Mouse (Mus musculus) liver, adult 2 months (tissue): ENCODE measurements around the gene Zfp771. TPM values are rescaled to one million over a fixed set of nuclear protein-coding genes. Genes with fewer than 3 reads are reported as not detected.

ENCODE experiments used
- DNase-seq: peaks from one replicate; pipeline ENCODE4 v3.0.0-alpha.2; 2011; ENCODE audit warnings: low read depth, low spot score; ENCODE audit errors: extremely low read depth
- H3K27ac ChIP-seq: fragments of 200-500 bp; replicated peaks from 2 replicates; pipeline ENCODE4 v1.5.1; 2012; ENCODE audit warnings: low read depth, mild to moderate bottlenecking, control low read depth, inconsistent platforms, low read length; ENCODE audit not compliant: insufficient read depth
- H3K27me3 ChIP-seq: fragments of 200-500 bp; 2 replicates; pipeline ENCODE4 v1.6.1; 2012; ENCODE audit warnings: mild to moderate bottlenecking, moderate library complexity, low read length, inconsistent platforms; ENCODE audit not compliant: control insufficient read depth, insufficient read depth
- H3K36me3 ChIP-seq: fragments of 200-500 bp; 2 replicates; pipeline ENCODE4 v1.6.1; 2012; ENCODE audit warnings: low read length, inconsistent platforms; ENCODE audit not compliant: control insufficient read depth, insufficient read depth
- H3K4me1 ChIP-seq: fragments of 200-500 bp; 2 replicates; pipeline ENCODE4 v1.6.1; 2011; ENCODE audit warnings: low read length; ENCODE audit not compliant: control insufficient read depth, insufficient read depth
- H3K4me3 ChIP-seq: fragments of 200-500 bp; 2 replicates; pipeline ENCODE4 v1.5.1; 2011; ENCODE audit warnings: low read depth, mild to moderate bottlenecking, control low read depth, low read length, moderate library complexity; ENCODE audit not compliant: insufficient read depth
- H3K79me2 ChIP-seq: fragments of 200-500 bp; 2 replicates; pipeline ENCODE4 v1.6.1; 2012; ENCODE audit warnings: inconsistent platforms, mild to moderate bottlenecking, low read length, moderate library complexity; ENCODE audit not compliant: control insufficient read depth, insufficient read depth
- H3K9ac ChIP-seq: fragments of 200-500 bp; 2 replicates; pipeline ENCODE4 v1.6.1; 2012; ENCODE audit warnings: low read depth, mild to moderate bottlenecking, control low read depth, inconsistent platforms, low read length
- CTCF ChIP-seq: fragments of 200-500 bp; IDR thresholded peaks from 2 replicates; pipeline ENCODE4 v1.5.1; 2011; ENCODE audit warnings: low read depth, low read length, control low read depth
- POLR2A ChIP-seq: fragments of 200-500 bp; IDR thresholded peaks from 2 replicates; pipeline ENCODE4 v1.6.1; 2011; ENCODE audit warnings: low read length, control low read depth; ENCODE audit not compliant: insufficient read depth; ENCODE audit errors: extremely low read depth
- WGBS: fragments of 180-500 bp; shearing (Covaris S2); methylation state at CpG from one replicate; pipeline ENCODE4 v1.1.7; 2018; 5-methylcytosine and 5-hydroxymethylcytosine counted together
- polyA plus RNA-seq: library from polyadenylated mRNA; depleted of rRNA; stranded (reverse); fragments of >200 nt; gene quantifications from 2 replicates; pipeline ENCODE4 v1.2.3, GENCODE M21; 2012
- total RNA-seq: library from RNA; depleted of rRNA; stranded (reverse); fragments of >200 nt; gene quantifications from 2 replicates; pipeline ENCODE4 v1.2.3, GENCODE M21; 2014

Gene Zfp771
- total and polyA plus RNA-seq, 2 experiments = 19.6 to 52.8 TPM

DNA sequence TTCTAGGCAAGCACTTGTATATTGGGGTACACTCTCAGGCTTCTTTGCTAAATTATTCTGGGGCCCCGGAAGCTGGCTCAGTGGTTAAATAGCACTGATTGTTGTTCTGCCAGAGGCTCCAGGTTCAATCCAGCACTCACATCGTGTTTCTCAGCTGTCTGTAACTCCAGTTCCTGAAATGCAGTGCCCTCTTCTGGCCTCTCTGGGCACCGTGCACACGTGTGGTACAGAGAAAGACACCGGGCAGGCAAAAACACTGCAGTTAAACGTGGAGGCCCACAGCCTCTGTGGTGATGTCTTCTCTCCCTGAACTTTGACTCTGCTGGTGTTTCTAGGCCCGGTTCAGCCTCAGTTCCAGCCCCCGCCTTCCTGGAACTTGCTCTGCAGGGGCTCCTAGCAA, 34.2 kb downstream of the Zfp771 start:
- peaks cover 5% of the 10 kb centered on the region for H3K79me2 ChIP-seq
- 14% methylated on average over 8 of the region's 8 CpGs for WGBS
- DNase-seq = peak; percentile 81

DNA sequence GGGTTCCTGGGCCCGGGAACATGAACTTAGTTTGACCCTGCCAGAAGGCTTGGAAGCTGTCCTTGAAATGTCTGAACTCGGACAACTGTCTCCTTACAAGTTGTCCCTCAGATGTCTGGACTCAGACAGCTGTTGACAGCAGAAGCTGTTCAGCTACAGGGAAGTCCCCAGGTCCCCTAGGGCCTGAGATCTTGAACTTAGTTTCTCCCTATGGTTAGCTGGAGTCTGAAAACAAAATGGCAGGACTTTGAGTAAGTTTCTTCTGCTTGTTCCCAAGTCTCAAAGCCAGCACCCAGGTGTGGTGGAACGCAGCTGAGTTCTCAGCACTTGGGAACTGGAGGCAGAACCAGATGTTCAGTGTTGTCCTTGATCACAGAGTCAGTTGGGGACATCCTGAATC, 36.0 kb downstream of the Zfp771 start:
- Histone ChIP-seq H3K36me3 (no peaks in the 10 kb centered on the region), H3K79me2 (no peaks in the 10 kb centered on the region), H3K27me3 (no peaks in the 10 kb centered on the region), H3K9ac (no peak overlapping the region), H3K4me1 (peaks cover 18% of the 10 kb centered on the region), H3K4me3 (no peak overlapping the region), H3K27ac (no peak overlapping the region)
- 79% methylated on average over 3 of the region's 3 CpGs for WGBS
- TF ChIP-seq CTCF (no peak), POLR2A (no peak)
- no peak for DNase-seq

More for the DNA sequence above, 34.2 kb downstream of the Zfp771 start:
- H3K27me3 ChIP-seq = no peaks in the 10 kb centered on the region
- H3K27ac ChIP-seq = peak overlapping the region; percentile 99
- H3K9ac ChIP-seq = no peak overlapping the region; the same call in 1 of the 2 replicates
- no peaks in the 10 kb centered on the region for H3K36me3 ChIP-seq
- TF ChIP-seq CTCF (peak; percentile 93), POLR2A (no peak)
- H3K4me3 ChIP-seq = no peak overlapping the region
- peaks cover 21% of the 10 kb centered on the region for H3K4me1 ChIP-seq

DNA sequence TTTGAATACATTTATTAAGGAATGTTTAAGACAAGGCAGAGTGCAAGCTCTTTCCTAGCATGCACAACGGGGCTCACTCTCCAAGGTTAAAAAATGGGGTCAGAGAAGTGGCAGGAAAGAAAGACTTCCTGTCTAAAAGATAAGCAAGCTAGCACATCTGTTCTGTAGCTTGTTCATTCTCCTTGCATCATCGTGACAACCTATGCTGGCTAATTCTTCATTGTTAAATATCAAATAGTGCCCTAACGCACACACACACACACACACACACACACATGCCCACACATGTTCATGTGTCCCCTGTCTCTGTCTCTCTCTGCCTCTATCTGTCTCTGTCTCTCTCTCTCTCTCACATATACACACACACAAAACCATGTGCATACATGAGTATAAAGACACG, 37.0 kb downstream of the Zfp771 start:
- Histone ChIP-seq H3K27ac (no peak overlapping the region), H3K9ac (no peak overlapping the region), H3K27me3 (no peaks in the 10 kb centered on the region), H3K36me3 (no peaks in the 10 kb centered on the region), H3K4me3 (no peak overlapping the region), H3K79me2 (no peaks in the 10 kb centered on the region), H3K4me1 (peaks cover 12% of the 10 kb centered on the region)
- 60% methylated on average over 4 of the region's 4 CpGs for WGBS
- no peak for TF ChIP-seq CTCF
- no peak for TF ChIP-seq POLR2A
- DNase-seq = no peak

DNA sequence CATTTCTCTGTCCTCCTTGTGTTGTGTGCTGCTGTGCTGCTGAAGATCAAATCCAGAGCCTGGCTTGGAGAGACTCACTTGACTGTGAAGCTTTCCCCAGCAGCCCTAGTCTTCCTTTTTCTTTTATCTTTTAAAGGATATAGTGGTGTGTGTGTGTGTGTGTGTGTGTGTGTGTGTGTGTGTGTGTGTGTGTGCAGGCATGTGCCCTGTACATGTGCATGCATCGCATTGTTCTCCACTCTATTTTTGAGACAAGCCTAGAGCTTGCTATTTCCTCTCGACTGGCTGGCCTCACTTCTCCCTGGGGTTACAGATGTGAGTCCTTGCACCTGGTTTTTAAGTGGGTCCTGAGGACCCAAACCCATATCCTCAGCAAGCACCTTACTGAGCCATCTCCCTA, 38.1 kb downstream of the Zfp771 start:
- DNase-seq = no peak
- WGBS = 89% methylated on average over 2 of the region's 2 CpGs
- H3K27ac ChIP-seq = no peak overlapping the region
- no peak for TF ChIP-seq CTCF
- no peak for TF ChIP-seq POLR2A
- H3K4me1 ChIP-seq = peaks cover 7% of the 10 kb centered on the region
- no peaks in the 10 kb centered on the region for H3K36me3 ChIP-seq
- no peaks in the 10 kb centered on the region for H3K27me3 ChIP-seq
- no peak overlapping the region for H3K4me3 ChIP-seq
- H3K79me2 ChIP-seq = no peaks in the 10 kb centered on the region
- H3K9ac ChIP-seq = no peak overlapping the region

DNA sequence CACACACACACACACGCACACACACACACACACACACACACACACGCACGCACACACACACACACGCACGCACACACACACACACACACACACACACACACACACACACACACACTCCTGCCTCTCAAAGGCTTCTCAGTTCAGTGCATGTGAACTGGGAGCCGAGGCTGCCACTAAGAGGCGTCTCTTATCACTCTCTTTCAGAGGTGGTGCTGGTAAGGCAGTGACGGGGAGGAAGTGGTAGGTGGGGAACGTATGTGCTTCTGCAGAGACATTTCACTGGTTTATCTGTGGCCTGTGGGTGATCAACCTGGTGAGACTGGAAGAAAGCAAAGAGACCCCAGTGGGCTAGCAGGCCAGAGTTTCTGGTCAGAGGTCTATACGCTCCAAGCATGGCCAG, 41.1 kb downstream of the Zfp771 start:
- DNase-seq = no peak
- H3K36me3 ChIP-seq = no peaks in the 10 kb centered on the region
- no peaks in the 10 kb centered on the region for H3K79me2 ChIP-seq
- H3K27me3 ChIP-seq = no peaks in the 10 kb centered on the region
- no peaks in the 10 kb centered on the region for H3K4me1 ChIP-seq
- H3K27ac ChIP-seq = no peak overlapping the region
- no peak overlapping the region for H3K4me3 ChIP-seq
- TF ChIP-seq CTCF = no peak
- no peak for TF ChIP-seq POLR2A
- WGBS = 73% methylated on average over 10 of the region's 10 CpGs
- H3K9ac ChIP-seq = no peak overlapping the region

DNA sequence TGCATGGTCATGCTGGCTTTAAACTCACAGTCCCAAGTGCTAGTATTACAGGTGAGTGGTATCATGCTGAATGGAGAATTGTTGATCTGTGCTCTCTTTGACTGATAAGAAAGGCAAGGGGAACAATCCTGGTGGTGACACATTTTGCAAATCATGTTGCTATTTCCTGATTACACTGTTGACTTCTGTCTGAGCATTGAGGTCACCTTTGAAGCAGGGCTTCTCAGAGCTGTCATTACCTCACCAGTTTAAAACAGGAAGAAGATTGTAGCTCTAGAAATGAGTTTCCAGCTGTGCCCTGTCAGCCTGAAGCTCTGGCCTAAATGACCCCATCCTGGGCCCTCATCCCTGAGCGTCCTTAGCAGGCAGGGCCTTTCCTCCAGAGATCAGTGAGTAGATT, 43.9 kb downstream of the Zfp771 start:
- Histone ChIP-seq H3K4me1 (no peaks in the 10 kb centered on the region), H3K27ac (no peak overlapping the region), H3K36me3 (no peaks in the 10 kb centered on the region), H3K4me3 (no peak overlapping the region), H3K79me2 (no peaks in the 10 kb centered on the region), H3K27me3 (no peaks in the 10 kb centered on the region), H3K9ac (no peak overlapping the region)
- no peak for TF ChIP-seq POLR2A
- TF ChIP-seq CTCF = no peak
- DNase-seq = no peak
- WGBS = 85% methylated on average over 1 of the region's 1 CpGs
